Mouse (Mus musculus) brain, embryonic 18.5 days (tissue): Measurements from ENCODE around the gene Fars2.

Source experiments
- DNase-seq: peaks from one replicate; pipeline ENCODE4 v3.0.0-alpha.2; 2012; ENCODE audit warnings: low read depth, low spot score

Gene Fars2

DNA sequence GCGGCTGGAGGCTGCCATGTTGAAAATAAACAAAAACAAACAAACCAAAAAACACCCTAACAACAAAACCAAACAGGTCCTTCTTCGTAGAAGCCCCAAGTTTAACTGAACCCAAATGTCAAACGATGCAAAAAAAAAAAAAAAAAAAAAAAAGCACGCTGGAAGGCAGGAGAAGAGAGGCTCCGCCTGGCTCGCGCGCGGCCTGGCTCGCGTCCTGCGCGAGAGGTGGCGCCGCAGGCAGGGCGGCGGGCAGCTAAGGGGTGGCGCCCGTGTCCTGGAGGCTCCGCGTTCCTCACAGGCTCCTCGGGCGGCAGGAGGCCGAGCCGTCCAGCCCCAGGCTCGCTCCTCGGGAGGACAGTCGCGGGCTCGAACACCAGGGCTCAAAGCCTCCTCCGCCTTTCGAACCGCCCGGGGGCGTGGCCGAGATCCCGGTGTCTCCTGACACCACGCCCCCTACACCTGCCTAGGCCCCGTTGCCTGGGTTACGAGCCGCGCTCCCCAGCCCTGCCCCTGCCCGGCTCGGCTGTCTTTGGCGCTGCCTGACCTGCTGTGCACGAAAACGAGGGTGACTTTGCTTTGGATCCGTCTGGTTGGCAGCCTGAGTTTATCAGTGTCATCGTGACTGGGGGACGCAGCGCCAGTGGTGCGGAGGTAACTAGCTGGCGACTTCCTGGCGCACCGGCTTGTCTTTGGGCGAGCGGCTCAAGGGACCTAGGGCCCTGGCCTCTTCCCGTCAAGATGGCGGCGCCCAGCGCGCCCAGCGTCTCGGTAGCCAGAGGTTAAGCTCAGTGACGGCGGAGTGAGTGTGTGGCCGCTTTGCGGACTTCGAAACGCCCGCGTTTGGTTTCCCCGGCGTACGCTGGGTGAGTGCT lies at the start of gene Fars2, which contains the start of gene Lyrm4:
TSS of gene Fars2 (plus strand) at position 270 of the 872 bp plus-strand sequence.
TSS of gene Lyrm4 (minus strand) at position 384 of the 872 bp plus-strand sequence.
- peak; percentile 86 for DNase-seq

DNA sequence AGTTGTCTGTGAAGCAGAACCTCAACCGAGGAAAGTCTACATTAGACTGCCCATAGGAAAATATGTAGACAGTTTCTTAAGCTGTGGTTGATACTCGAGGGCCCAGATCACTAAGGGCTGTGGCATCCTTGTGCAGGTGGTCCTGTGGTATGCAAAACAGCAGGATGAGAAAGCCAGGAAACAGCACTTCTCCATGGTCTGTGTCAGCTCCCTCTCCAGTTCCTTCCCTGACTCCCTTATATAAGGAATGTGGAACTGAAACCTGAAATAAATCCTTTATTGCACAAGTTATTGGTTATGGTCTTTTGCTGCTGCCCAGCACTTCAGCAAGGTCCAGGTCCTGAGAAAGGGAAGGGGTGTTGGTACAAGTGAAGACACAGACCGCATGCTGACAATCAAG lies 42.7 kb upstream of the Fars2 start:
- DNase-seq: no peak

DNA sequence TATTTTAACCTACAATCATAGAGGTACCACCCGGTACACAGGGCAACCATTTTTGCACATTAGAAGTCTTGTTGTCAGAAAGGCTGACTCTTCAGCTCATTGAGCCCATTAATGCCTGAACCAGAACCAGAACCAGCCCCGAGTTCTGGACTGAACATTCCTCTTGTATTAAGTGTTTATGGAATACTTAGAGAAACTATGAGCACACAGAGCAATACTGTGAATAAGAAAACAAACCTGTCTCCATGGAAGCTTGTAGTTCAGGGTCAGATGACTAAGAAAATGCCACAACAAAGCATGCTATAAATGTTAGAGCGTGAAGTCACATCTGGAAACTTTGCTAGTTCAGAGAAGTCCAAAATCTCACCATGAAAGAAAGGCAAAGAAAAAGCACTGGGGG lies 35.6 kb upstream of the Fars2 start:
- no peak for DNase-seq

DNA sequence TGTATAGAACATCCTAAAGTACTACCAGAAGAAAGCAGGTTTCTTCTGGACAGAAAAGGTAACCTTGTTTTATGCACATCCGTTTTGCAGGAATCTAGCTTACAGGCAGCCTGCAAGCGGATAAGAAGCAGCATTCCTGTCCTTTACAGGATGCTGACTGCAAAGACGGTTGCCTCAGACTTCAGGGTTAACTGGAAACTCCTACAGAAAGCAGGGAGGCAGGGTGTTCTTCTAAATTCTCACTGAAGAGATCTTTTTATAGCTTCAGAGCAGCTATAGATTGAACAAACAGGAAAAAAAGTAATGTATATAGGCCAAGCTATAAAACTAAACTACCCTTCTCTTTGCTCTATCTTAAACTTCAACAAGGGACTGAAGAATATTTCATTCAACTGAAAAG lies 32.5 kb upstream of the Fars2 start:
- no peak for DNase-seq

DNA sequence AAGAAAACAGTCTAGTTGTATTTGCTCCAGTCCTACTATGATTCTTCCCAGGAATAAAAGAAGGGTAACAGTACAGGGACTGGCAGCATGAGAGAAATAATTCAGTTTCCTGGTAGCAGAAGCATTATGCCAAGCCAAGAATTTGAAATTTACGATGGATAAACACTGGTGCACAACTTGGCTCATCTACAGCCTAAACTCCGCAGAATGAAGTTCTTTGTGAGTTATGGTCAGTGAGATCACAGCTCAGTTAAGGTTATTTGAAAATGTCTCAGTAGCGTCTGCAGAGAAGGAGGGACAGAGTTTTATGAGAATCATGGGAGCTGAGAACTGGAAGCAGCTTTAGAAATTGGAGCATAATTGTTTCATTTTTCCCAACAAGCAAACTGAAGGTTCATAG lies 31.2 kb upstream of the Fars2 start:
- no peak for DNase-seq

DNA sequence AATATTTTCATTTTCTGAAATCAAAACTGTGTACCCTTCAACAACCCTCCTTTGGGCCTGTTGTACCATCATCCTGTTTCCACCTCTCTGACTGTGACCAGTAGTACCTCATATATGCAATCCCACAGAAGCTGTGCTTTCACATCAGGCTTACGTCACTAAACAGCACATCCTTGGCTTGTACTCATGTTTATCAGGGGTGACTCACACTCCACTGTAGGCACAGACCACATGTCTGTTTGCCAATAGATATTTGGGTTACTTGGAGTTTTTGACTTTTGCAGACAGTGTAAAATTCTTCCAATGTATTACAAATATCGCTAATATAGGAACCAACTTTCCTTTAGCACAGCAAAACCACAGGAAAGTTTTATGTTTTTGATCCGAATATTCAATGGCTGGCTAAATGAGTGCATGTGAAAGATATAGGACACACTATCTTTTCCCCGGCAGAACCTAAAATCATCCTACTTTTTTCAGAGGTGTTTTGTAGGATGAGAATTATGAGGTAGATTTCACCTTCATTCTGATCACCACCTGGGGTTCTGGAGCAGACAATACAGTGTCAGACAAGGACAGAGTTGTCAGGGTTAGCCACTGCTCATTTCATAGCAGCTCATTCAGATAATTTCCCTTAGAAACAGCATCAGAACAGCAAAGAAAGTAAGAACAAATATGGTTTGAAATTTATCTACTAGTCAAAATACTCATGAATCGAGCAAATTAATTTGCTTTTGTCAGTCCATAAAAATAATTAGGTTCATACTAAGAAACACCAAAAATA lies 30.4 kb upstream of the Fars2 start:
- DNase-seq: no peak

DNA sequence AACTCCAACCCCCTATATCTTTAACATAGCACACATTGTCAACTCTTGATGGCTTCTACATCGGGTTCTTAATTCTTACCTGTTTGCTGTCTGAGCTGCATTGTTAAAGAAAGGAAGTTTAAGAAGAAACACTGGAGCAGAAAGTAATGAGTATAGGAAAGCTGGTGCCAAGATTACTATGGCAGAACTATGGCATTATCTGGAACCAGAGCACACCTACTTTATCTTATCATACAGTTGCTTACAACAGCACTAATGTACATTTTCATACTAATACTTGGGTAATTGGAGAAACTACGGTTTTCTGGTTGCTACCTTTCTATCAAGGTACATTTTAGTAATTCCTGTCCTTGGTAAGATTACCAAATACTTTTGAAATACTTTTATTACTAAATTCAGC lies 29.8 kb upstream of the Fars2 start:
- DNase-seq: no peak

DNA sequence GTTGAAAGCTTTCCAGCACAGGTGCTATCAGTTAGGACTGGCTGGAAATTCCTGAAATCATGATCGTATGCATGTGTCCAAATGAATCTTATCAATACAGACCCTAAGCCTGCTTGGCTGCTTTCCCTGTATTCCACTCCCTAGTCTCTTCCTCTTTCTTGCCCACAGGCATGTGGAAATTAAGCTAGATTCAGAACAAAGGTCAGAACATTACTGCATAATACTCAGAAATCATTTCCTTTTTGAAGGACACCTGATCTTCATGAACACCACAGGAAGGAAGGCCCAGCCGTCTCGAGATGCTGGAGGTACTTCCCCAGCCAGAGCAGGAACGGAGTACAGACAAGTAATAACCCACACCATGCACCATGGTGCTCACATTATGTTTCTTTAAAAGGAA lies 29.0 kb upstream of the Fars2 start:
- no peak for DNase-seq

DNA sequence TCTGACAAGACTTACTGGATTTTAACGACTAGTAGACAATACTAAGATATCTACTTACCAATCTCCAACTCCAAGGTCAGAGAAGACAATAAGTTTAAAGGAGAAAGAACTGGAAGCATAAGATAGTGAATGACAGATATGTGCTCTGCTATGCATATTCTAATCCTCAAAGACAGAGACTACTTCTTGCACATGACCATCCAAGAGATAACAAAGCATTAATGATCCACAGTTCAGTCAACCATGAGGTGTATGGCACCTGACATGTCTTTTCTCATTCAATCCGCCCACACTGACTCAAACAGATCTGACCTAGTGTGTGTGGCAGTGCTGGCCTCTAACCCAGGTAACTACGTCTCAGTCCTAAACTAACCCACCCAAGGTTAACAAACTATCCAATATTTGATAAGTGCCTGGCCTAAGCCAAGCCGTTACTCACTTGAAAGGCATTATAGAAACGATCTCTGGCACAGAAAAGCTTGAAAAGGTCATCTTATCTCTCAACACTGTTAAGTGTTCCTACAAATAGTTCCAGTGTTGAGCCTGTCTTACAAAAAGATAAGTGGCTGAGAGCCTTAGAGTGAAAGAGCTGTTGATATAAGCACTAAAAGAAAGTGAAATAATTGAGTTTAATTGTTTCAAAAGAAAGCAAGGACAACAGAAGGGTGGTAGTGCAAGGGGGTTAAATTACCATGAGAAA lies 20.4 kb upstream of the Fars2 start:
- no peak for DNase-seq

DNA sequence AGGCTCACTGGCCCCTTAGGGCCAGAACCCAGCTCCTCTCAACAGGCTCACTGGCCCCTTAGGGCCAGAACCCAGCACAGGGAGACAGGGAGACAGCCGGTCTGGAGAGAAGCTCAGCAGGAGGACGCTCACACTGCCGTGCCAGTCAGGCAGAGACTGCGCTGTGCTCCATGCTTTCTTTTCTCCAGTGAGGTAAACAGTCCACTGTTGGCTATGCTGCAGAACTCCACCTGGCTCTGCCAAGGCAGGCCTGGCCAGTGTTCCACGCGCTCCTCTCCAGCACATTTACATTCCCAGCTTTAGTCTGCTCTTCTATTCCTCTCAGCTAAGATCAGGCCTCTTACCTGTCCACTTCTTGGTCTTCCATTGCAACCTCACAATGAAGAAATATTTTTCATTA lies 11.6 kb upstream of the Fars2 start:
- no peak for DNase-seq

DNA sequence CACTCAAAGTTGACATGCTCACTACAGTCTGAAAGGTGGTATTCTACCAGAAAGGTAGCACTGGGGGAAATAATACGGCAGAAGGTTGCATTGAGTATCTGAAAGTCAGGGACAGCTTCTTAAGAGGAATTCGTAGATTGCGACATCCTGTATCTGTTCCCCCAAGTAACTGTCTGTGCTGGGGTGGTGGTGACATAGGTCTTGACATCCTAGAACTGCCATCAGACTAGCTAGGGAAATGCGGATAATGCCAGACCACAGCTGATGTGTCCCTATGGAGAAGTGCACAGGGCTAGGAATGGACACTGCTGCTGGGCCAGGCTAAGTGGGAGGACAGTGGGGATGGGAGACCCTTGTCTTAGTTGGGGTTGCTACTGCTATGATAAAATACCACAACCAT lies 8.7 kb upstream of the Fars2 start:
- DNase-seq: no peak

DNA sequence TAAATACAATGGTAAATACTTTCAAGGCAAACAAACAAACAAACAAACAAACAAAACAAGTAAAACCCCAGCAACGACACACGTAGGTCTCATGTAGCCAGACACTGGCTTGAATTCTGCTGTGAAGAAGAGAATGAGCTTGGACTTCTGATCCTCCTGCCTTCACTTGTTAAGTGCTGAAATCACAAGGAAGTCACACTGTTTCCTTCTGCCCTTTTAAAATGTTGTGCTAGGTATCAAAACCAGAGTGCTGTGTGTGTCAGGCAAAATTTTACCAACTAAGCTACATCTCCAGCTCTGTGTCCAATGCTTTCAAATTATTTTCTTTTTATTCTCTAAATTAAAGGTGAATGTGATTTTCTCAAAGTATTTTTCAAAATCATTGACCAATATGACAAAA lies 5.9 kb upstream of the Fars2 start:
- no peak for DNase-seq

DNA sequence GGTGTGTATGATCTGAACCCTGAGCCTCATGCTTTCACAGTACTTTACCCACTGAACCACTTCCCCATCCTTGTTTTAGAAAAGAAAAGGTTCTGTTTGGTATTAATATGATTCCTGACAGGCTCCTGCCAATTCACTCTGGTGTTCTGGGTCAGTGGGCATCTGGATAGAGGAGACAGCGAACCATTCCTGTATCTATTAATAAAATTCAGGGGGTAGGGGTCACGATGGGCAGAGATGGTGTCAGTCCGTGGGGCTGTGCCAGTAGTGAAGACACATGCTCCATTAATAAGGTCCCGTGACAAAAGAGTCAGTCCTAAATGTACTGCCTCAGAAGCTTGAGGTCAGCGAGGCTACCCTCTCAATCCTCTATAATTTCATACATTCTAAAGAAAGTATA lies 4.0 kb upstream of the Fars2 start:
- no peak for DNase-seq

DNA sequence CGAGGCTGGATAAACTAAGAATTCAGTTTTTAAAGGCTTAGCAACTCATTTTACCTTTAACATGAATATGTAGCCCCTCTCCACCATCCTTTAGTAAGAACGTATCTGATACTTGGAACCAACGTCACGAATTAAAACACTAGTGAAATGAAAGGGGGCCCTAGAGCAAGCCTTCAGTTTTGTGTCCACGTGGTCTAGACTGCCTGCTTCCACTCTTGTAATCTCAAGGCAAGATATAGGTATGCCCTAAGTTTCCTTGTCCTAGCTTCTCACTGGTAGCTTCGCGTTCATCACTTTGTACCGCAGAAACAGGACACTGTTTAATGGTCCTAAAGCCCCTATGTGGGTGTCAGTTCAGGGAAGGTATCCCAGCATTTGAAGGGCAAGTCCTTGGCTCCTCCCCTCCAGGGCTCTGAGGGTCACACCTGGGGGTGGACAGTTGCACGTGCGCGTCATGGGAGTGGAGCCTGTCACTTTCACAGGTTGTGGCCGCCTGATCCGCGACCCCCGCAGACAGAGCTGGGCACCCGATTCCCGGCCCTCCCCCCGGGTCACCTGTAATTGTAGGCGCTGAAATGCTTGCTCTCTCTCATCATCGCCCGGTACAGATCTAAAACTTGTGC lies 581 bp upstream of the Fars2 start:
- DNase-seq: no peak

DNA sequence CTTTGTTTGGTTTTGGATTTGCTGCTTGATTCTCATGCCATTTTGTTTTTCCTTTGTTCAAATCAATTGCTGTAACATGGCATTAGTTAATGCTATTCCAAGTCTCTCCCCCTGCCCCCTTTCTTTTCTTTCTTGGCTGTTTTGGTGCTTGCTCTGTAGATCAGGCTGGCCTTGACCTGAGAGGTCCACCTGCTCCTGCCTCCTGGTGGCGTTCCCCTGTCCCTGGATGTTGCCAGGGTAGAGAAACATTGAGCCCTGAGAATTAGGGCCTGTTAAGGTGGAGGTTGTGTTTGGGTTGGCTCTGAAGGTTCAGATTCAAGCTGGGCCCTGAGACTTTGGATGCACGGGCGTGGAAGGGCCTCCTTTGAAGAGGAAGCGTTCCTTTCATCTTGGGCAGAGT lies 2.5 kb downstream of the Fars2 start:
- no peak for DNase-seq

DNA sequence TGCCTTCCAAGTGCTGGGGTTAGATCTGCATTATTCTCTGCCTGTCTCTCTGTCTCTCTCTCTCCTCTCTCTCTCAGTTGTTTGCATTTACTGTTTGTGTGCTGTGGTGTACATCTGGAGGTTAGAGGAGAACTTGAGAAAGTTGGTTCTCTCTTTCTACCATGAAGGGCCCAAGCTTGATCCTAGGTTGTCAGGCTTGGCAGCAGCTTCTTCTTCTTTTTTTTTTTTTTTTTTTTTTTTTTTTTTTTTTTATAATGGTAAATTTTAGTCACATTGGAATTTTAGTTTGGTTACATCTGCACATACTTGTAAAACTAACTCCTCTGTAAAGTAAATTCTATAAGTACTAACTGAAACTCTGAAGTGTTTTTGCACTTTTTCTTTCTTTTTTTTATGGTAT lies 3.4 kb downstream of the Fars2 start:
- no peak for DNase-seq

DNA sequence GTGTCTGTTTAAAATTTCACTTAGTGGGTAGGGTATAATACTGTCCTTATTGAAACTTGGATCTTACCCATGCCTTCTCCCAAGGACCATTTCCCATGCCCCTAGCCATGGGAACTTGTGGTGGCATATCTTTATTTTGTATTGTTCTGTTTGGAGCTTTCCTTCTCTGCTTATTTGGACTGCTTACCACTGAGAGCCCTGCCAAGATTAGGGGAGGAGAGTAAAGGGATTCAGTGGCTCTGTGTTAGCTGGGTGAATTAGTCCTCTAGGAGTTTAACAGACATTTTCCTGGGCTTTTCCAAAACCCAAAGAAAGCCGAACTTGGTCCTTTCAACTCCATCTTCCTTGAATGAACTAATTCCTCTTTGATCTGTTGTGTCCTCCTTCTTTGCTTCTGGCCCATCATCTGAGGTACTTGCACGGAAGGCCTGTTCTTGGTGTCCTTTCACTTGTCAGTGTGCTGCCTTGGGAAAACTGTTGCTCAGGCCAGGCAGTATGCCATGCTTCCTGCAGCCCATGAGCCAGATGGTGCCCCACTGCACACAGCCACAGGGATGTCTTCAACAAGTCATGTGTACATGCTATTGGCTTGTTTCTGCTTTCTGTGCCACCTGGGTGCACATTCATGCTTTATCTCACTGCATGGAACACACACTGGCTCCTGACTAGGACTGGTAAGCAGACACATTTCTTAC lies 12.3 kb downstream of the Fars2 start:
- peak; percentile 32 for DNase-seq

DNA sequence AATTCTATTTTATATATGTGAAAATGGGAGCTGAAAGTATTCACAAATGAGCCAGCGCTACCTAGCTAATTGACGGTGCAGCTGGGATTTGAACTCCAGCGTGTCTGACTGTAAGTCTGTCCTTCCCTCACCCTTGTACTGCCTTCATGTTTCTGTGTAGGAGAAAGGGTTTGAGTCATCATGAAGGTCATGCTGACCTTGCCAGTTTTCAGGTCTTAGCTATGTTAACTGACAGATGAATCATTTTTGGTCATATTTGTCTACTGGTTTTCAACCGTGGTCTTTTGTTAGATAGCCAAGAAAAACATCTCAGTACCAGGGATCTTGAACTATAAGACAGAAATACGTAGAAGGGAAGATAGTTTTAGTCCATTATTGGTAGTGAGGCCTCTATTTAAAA lies 14.2 kb downstream of the Fars2 start:
- no peak for DNase-seq

DNA sequence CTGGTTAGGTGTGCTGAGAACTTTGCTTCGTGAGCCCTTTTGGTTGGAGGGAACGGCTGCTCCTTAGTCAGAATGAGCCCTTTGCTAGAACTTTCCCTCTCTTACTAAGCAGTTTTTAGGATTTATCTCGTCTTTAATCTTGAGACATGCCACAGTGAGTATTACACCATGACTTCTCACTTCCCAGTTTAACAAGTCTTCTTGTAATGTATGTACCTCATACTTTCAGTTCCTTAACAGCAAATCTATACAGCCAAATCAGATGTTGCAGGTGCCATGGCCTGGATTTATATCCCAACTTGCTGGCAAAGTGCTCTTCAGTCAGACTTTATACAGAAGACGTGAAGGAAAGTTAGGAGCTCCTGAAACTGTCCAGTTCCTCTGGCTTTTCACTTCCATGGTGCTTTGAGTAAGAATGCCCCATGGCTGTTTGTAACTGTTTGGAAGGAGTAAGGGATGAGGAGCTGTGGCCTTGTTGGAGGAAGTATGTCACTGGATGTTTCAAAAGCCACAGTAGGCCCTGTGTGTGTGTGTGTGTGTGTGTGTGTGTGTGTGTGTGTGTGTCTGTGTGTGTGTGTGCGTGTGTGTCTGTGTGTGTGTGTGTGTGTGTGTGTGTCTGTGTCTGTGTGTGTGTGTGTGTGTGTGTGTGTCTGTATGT lies 14.9 kb downstream of the Fars2 start:
- DNase-seq: no peak

DNA sequence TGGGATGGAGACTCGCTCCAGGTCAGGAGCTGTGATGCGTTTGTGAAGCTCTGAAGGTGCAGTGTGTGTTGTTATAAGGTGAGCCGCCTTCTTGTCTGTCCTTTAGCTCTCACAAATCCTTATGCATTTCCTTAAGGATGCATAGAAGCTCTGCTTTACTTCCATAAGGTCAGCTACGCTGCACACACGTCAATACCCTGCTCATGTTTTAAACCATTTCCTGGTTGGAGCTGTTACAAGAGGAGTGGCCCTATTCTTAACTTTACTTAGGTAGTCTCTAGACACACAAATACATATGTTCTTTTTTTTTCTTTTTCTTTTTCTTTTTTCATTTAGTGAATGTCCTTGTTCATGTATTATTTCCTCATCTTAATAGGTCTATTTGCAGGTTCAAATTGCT lies 22.5 kb downstream of the Fars2 start:
- DNase-seq: no peak
